Mouse (Mus musculus) CD4-positive, CD25-positive, alpha-beta regulatory T cell, adult 4 months (primary cell): ENCODE data around the gene Rab26. TPM values are rescaled to one million over a fixed set of nuclear protein-coding genes. Genes with fewer than 3 reads are reported as not detected.
A peak's percentile ranks its signal among the peaks of the same experiment; 100 is the strongest.

Experiments
- ATAC-seq: one replicate; pipeline ENCODE4 v1.8.0; 2017
- polyA plus RNA-seq, 2 experiments: library from polyadenylated mRNA; unstranded; fragments of 100-300 nt; shearing (Covaris generic); gene quantifications; one replicate each; pipeline ENCODE4 v1.2.1; 2017

Gene Rab26
- 1 to 10 TPM; 4.0 to 5.0 TPM for polyA plus RNA-seq

- ATAC-seq: no peak
These were observed at the start of gene Rab26 for GRCm38 (mm10) chr17:24534160-24534718. TSS of gene Rab26 (minus strand) at chr17:24534210.

- no peak for ATAC-seq
These were observed 46.3 kb upstream of the Rab26 start for GRCm38 (mm10) chr17:24580287-24580686.

DNA sequence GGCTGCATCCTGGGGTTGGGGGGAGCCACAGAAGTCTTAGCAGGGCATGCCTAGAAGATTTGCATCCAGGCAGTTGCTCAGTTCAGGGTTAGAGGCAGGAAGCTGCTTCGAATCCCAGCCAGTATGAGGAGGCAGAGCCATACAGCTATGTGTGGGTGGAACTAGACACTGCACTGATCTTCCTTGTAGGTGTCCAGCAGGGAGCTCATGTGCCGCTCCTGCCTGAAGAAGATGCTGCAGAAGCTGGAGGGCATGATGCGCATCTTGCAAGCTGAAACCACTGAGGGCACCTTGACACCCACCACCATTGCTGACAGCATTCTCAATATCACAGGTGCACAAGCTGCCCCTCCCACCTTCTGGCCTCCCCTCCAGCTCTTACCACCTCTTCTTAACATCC, 45.5 kb upstream of the Rab26 start:
- ATAC-seq: no peak

DNA sequence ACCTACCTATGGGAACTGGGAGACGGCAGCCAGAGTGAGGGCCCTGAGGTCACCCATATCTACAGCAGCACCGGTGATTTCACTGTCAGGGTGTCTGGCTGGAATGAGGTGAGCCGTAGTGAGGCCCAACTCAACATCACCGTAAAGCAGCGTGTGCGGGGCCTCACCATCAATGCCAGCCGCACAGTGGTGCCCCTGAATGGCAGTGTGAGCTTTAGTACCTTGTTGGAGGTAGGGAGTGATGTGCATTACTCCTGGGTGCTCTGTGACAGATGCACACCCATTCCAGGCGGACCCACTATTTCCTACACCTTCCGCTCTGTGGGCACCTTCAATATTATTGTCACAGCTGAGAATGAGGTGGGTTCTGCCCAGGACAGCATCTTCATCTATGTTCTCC, 39.8 kb upstream of the Rab26 start:
- ATAC-seq: no peak

- ATAC-seq: no peak
These were observed 38.7 kb upstream of the Rab26 start for GRCm38 (mm10) chr17:24572651-24573245.

DNA sequence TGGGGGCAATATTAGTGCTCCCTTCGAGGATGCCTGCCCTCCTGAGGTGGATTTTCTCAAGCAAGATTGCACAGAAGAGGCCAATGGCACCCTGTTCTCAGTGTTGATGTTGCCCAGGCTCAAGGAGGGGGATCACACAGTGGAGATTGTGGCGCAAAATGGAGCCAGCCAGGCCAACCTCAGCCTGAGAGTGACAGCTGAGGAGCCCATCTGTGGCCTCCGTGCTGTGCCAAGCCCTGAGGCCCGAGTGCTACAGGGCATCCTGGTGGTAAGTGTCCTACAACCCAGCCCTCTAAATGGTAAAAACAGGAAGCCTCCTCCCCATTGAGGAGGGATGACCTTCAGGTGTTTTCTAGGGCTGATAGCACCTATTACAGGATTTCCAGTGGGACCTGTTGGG, 35.8 kb upstream of the Rab26 start:
- no peak for ATAC-seq

DNA sequence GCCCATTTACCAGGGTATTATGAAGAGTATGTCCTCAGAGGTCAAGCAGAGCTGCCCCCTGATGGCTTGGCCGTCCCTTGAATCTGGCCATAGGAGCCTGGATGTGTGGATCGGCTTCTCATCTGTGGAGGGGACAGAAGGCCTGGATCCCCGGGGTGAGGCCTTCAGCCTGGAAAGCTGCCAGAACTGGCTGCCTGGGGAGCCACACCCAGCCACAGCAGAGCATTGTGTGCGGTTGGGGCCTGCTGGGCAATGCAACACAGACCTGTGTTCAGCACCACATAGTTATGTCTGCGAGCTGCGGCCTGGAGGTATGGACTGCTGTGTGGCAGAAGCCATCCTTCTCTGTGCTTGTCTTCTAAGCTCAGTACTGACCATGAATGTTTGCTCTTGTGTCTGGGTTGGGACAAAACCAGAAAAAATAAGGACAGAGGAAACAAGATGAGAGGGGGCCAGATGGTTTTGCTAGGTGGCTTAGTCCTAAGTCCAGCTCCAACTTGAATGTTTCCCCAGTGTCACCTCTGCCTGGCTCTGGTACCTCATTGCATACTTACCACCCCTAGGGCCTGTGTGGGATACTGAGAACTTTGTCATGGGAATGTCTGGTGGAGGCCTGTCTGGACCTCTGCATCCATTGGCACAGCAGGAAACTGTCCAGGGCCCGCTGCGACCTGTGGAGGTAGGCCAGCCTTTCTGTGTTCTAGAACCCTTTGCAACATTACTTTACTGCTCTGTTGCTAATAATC, 33.2 kb upstream of the Rab26 start:
- ATAC-seq: no peak

DNA sequence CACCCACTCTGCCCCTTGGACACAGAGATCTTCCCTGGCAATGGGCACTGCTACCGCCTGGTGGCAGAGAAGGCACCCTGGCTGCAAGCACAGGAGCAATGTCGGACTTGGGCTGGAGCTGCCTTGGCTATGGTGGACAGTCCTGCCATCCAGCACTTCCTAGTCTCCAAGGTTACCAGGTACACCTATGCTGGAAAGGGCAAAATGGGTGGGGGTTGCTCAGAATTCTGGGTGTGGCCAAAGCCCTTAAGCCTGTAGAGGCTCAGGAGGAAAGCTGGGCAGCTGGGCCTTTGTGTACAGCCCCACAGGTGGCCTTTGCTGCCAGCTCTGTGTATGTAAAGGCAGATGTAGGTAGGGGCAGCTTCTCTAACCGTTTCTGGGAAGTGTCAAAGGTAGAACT, 31.8 kb upstream of the Rab26 start:
- no peak for ATAC-seq

DNA sequence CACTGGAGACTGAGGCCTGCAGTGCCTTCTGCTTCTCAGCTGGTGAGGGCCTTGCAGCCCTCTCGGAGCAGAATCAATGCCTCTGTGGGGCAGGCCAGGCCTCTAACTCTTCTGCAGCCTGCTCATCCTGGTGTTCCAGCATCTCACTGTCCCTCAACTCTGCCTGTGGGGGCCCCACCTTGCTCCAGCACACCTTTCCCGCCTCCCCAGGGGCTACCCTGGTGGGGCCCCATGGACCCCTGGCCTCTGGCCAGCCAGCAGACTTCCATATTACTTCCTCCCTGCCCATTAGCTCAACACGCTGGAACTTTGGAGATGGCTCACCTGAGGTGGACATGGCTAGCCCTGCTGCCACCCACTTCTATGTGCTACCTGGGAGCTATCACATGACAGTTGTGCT, 31.1 kb upstream of the Rab26 start:
- ATAC-seq: no peak

- no peak for ATAC-seq
These were observed 30.4 kb upstream of the Rab26 start for GRCm38 (mm10) chr17:24564422-24564821.

GRCm38 (mm10) chr17:24563638-24564037, 29.6 kb upstream of the Rab26 start:
- ATAC-seq: no peak

DNA sequence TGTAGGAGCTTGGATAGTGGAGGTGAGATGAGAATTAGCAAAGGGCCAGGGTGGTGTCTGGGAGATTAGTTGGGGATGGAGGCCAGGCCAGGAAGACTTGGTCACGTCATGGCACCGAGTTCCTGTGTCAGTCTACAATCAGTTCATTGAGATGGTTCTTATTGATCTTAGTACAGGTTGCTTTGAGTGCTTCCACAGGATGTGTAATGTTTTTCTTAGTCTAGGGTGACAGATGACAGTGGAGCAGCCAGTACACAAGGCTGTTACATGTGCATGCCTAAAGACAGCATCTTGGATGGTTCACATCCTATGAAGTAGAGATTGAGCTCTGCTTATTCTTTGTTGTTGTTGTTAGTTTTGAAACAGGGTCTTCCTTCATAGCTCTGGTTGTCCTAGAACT, 27.6 kb upstream of the Rab26 start:
- peak; percentile 62 for ATAC-seq

- ATAC-seq: no peak
These were observed 26.5 kb upstream of the Rab26 start for GRCm38 (mm10) chr17:24560301-24561028.

GRCm38 (mm10) chr17:24559146-24559545, 25.1 kb upstream of the Rab26 start:
- no peak for ATAC-seq

DNA sequence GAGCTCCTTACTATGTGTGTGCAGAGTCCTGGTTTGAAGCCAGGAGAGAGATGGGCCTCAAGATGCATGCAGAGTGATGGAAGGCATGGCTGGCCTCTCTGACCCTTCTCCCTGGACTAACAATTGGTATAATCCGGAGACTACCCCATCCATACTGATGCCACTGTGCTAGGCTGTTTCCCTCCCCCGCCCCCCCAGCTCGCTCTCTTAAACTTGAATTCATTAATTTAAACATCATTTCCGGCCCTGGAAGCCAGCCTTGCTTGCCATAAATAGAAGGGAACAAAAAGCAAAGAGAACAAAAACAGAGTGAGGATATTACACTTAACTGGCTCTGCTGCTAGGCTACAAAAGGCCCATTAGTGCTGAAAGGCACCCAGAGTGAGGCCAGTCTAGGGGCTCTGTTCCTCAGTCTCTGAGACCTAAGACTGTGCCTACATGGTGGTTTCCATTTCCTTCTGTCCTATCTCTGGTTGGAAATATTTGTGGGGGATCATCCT, 24.6 kb upstream of the Rab26 start:
- ATAC-seq: peak; percentile 64

DNA sequence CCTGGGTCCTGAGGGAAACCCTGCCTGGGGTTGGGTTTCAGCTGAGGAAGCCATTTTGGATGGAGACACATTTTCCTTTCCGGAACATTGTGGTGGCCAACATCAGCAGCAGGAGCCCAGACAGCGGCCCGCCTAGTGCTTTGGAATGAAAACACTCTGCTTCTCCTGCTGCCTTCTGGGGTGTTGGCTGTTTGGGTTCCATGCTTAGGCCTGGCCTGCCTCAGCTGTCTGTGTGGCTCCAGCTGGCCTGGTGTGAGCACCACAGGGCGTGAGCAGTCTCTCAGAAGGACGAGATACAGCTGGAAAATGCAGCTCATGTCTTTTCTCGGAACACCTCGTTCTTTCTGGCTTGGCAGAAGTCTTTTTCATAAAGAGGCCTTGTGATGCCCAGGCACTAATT, 23.1 kb upstream of the Rab26 start:
- no peak for ATAC-seq

GRCm38 (mm10) chr17:24551050-24551444, 17.0 kb upstream of the Rab26 start:
- no peak for ATAC-seq

GRCm38 (mm10) chr17:24550416-24551049, 16.5 kb upstream of the Rab26 start:
- peak; percentile 5 for ATAC-seq

- peak; percentile 88 for ATAC-seq
These were observed 15.8 kb upstream of the Rab26 start, which contains the start of gene Pkd1 for GRCm38 (mm10) chr17:24549618-24550415. TSS of gene Pkd1 (plus strand) at chr17:24549834.

GRCm38 (mm10) chr17:24548921-24549617, 15.1 kb upstream of the Rab26 start:
- ATAC-seq: peak; percentile 27

- ATAC-seq: peak; percentile 50
These were observed 14.4 kb upstream of the Rab26 start for GRCm38 (mm10) chr17:24548435-24548834.
